Mouse (Mus musculus): Measurements from ENCODE around the gene Sept9. TPM values are rescaled to one million over a fixed set of nuclear protein-coding genes. Genes with fewer than 3 reads are reported as not detected.
"Not testable (repeated sequence)": the region's sequence is repeated elsewhere in the genome, so short reads cannot be mapped to it uniquely, and the experiment has no call there.

Gene Sept9
- polyA plus RNA-seq, 1 experiment = 12.2 TPM

DNA sequence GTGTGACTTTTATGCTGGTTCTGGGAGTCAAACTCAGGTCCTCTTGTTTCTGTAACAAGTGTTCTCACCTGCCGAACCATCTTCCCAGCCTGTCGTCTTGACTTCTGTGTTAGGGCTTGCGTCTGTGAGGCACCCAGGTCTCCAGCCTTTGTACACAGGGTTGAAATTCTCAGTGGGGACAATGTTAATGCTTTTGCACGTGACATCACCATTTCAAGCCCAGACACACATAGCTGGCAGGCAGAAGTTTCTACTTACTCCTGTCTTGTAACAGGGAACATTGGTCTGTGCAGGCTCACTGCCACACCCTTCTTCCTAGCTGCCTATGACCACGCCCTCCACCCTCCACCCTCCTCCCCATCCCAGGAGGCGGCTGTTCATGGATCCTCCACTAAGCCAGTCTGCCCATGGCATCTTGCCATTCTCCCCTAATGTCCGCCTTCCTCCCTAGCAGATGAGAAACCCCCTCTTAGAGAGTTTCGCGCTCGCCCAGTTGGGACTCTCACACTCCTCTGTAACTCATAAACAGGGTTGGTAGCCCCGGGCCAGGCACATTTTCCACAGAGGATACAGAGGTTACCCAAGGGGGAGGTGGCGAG is 124.6 kb downstream of the Sept9 start:
- Histone ChIP-seq H3K4me3 (ENCODE audit: control insufficient read depth, low read depth, low read length) (no peak overlapping the region), H3K36me3 (ENCODE audit: control insufficient read depth, insufficient read depth, low read length) (no peaks in the 10 kb centered on the region), H3K4me1 (ENCODE audit: control insufficient read depth, insufficient read depth, low read length) (no peaks in the 10 kb centered on the region), H3K27ac (ENCODE audit: control insufficient read depth, insufficient read depth, low read depth, low read length) (no peak overlapping the region), H3K27me3 (ENCODE audit: control insufficient read depth, insufficient read depth, low read length) (no peaks in the 10 kb centered on the region)
- TF ChIP-seq CTCF (IDR thresholded peaks at IDR 0.05; ENCODE audit: control insufficient read depth, insufficient read depth, insufficient replicate concordance, low read depth, low read length) = no peak
- TF ChIP-seq POLR2A (IDR thresholded peaks at IDR 0.05; ENCODE audit: control insufficient read depth, low read depth, low read length) = no peak

- not testable (repeated sequence) for H3K36me3 ChIP-seq (ENCODE audit: control insufficient read depth, insufficient read depth, low read length); H3K27me3 ChIP-seq (ENCODE audit: control insufficient read depth, insufficient read depth, low read length); H3K4me1 ChIP-seq (ENCODE audit: control insufficient read depth, insufficient read depth, low read length); H3K27ac ChIP-seq (ENCODE audit: control insufficient read depth, insufficient read depth, low read depth, low read length); H3K4me3 ChIP-seq (ENCODE audit: control insufficient read depth, low read depth, low read length)
Observed at GRCm38 (mm10) chr11:117324718-117325117, 125.3 kb downstream of the Sept9 start.

DNA sequence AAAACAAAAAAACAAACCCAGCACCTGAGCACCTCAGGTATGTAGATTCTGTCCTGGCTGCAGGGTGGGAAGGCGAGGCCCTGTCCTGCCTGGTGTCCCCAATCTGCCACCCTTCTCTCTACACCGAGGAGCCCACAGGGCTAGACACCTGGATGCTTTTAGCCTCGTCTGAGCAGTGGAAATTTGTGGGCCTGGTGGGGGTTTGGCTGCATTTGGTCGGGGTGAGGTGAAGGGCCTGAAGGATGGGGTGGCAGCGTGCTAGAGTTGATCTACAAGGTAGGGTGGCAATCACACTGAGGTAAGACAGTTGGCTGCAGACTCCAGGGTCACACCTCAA is 125.6 kb downstream of the Sept9 start:
- Histone ChIP-seq H3K4me1 (ENCODE audit: control insufficient read depth, insufficient read depth, low read length) (no peaks in the 10 kb centered on the region), H3K4me3 (ENCODE audit: control insufficient read depth, low read depth, low read length) (no peak overlapping the region), H3K27me3 (ENCODE audit: control insufficient read depth, insufficient read depth, low read length) (no peaks in the 10 kb centered on the region), H3K36me3 (ENCODE audit: control insufficient read depth, insufficient read depth, low read length) (no peaks in the 10 kb centered on the region), H3K27ac (ENCODE audit: control insufficient read depth, insufficient read depth, low read depth, low read length) (no peak overlapping the region)
- no peak for TF ChIP-seq POLR2A (IDR thresholded peaks at IDR 0.05; ENCODE audit: control insufficient read depth, low read depth, low read length)
- no peak for TF ChIP-seq CTCF (IDR thresholded peaks at IDR 0.05; ENCODE audit: control insufficient read depth, insufficient read depth, insufficient replicate concordance, low read depth, low read length)

DNA sequence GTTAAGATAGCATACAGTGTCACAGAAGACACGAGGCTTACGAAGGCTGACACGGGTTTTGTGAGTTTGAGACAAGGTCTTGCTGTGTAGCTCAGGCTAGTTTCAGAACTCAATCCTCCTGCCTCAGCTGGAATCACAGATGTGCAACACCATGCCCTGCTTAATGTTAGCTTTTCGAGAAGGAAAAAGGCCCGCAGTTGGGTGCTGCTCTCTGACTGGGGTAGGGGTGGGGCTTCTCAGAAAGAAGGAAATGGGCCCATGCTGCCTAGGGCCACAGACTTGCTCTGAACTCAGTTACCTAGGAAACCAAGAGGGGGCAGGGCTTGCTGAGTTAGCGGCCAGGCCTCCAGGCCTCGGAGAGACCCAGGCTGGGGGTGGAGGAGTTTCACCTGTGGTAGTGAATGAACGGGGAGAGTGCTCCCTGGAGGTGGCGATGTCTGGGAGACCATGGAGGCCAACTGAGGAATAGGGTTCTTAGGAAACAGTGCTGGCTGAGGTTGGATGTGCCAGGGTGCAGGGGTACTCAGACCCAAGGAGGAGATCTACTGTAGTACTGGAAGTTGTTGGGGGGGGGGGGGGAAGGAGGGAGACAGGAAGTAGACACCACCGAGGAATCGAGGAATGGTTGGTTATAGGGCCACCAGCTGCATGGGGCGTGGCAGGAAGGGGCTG is 126.1 kb downstream of the Sept9 start:
- Histone ChIP-seq H3K36me3 (ENCODE audit: control insufficient read depth, insufficient read depth, low read length) (no peaks in the 10 kb centered on the region), H3K4me3 (ENCODE audit: control insufficient read depth, low read depth, low read length) (no peak overlapping the region), H3K27me3 (ENCODE audit: control insufficient read depth, insufficient read depth, low read length) (no peaks in the 10 kb centered on the region), H3K27ac (ENCODE audit: control insufficient read depth, insufficient read depth, low read depth, low read length) (no peak overlapping the region), H3K4me1 (ENCODE audit: control insufficient read depth, insufficient read depth, low read length) (no peaks in the 10 kb centered on the region)
- no peak for TF ChIP-seq CTCF (IDR thresholded peaks at IDR 0.05; ENCODE audit: control insufficient read depth, insufficient read depth, insufficient replicate concordance, low read depth, low read length)
- no peak for TF ChIP-seq POLR2A (IDR thresholded peaks at IDR 0.05; ENCODE audit: control insufficient read depth, low read depth, low read length)

GRCm38 (mm10) chr11:117326140-117326725 is 126.8 kb downstream of the Sept9 start:
- Histone ChIP-seq H3K27me3 (ENCODE audit: control insufficient read depth, insufficient read depth, low read length) (no peaks in the 10 kb centered on the region), H3K27ac (ENCODE audit: control insufficient read depth, insufficient read depth, low read depth, low read length) (no peak overlapping the region)

DNA sequence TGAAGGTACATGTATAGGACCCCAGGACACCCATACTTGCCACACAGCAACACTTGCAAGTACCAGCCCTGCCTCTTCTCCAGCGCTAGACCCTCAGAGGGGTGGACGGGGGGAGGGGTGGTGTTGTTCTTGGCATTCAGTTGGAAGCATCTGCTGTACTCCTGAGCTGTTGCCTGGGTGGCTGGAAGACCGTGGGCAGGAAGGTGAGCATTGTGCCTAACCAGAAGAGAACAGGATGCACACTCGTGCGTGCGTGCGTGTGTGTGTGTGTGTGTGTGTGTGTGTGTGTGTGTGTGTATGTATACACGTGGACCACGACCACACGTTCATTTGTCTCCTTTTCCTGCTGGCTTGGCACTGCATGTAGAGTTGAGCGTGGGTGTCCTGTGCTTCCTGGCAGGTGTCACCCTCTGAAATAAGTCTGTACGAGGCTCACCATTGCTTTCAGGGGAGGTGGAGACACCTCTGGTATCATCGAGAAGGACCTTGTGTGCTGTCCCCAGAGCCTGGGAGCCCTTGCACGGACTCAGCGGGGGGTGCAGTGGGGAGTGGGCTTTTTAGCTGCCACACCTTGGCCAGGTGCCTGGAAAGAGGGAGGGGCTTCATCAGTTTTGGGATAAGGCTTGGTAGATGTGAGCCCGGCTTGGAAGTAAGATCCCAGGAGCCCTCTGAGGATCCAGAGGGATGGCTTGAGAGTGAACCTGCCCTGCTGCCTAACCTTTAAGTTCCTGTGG is 127.6 kb downstream of the Sept9 start:
- no peak overlapping the region for H3K4me3 ChIP-seq (ENCODE audit: control insufficient read depth, low read depth, low read length)
- TF ChIP-seq POLR2A (IDR thresholded peaks at IDR 0.05; ENCODE audit: control insufficient read depth, low read depth, low read length) = no peak
- no peak for TF ChIP-seq CTCF (IDR thresholded peaks at IDR 0.05; ENCODE audit: control insufficient read depth, insufficient read depth, insufficient replicate concordance, low read depth, low read length)
- no peaks in the 10 kb centered on the region for H3K36me3 ChIP-seq (ENCODE audit: control insufficient read depth, insufficient read depth, low read length)
- no peaks in the 10 kb centered on the region for H3K27me3 ChIP-seq (ENCODE audit: control insufficient read depth, insufficient read depth, low read length)
- no peak overlapping the region for H3K27ac ChIP-seq (ENCODE audit: control insufficient read depth, insufficient read depth, low read depth, low read length)
- peaks cover 5% of the 10 kb centered on the region for H3K4me1 ChIP-seq (ENCODE audit: control insufficient read depth, insufficient read depth, low read length)

More at GRCm38 (mm10) chr11:117326140-117326725, 126.8 kb downstream of the Sept9 start:
- Histone ChIP-seq H3K36me3 (ENCODE audit: control insufficient read depth, insufficient read depth, low read length) (no peaks in the 10 kb centered on the region), H3K4me3 (ENCODE audit: control insufficient read depth, low read depth, low read length) (no peak overlapping the region), H3K4me1 (ENCODE audit: control insufficient read depth, insufficient read depth, low read length) (peaks cover under 1% of the 10 kb centered on the region; the same call in 1 of the 2 replicates)
- no peak for TF ChIP-seq POLR2A (IDR thresholded peaks at IDR 0.05; ENCODE audit: control insufficient read depth, low read depth, low read length)
- TF ChIP-seq CTCF (IDR thresholded peaks at IDR 0.05; ENCODE audit: control insufficient read depth, insufficient read depth, insufficient replicate concordance, low read depth, low read length) = no peak

- H3K27me3 ChIP-seq (ENCODE audit: control insufficient read depth, insufficient read depth, low read length) = no peaks in the 10 kb centered on the region
- TF ChIP-seq POLR2A (IDR thresholded peaks at IDR 0.05; ENCODE audit: control insufficient read depth, low read depth, low read length) = no peak
- TF ChIP-seq CTCF (IDR thresholded peaks at IDR 0.05; ENCODE audit: control insufficient read depth, insufficient read depth, insufficient replicate concordance, low read depth, low read length) = no peak
- no peak overlapping the region for H3K4me3 ChIP-seq (ENCODE audit: control insufficient read depth, low read depth, low read length)
- no peaks in the 10 kb centered on the region for H3K36me3 ChIP-seq (ENCODE audit: control insufficient read depth, insufficient read depth, low read length)
- peaks cover 9% of the 10 kb centered on the region for H3K4me1 ChIP-seq (ENCODE audit: control insufficient read depth, insufficient read depth, low read length)
- no peak overlapping the region for H3K27ac ChIP-seq (ENCODE audit: control insufficient read depth, insufficient read depth, low read depth, low read length)
Observed at GRCm38 (mm10) chr11:117327633-117328032, 128.2 kb downstream of the Sept9 start.
